Mouse (Mus musculus): Measurements from ENCODE around the gene Myrf.

Gene Myrf

DNA sequence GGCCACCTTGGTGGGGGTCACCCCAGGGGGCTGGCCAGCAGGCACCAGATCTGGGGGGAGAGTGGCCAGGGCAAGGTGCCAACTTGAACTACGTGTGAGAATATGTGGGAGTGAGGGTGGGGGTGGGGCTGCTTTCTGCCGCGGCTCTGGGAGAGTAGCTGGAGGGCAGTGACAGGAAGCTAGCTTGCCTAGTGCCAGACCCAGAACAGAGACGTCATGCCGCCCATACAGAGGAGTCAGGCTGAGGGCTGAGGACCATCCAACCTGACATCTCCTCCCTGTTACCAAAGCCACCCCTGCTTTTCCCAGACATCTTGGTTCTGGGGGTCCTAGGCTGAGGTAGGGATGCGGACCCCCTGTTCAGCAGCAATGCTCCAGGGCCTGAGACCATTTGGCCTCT is 6.6 kb upstream of the Myrf start:
- DNase-seq: no peak

DNA sequence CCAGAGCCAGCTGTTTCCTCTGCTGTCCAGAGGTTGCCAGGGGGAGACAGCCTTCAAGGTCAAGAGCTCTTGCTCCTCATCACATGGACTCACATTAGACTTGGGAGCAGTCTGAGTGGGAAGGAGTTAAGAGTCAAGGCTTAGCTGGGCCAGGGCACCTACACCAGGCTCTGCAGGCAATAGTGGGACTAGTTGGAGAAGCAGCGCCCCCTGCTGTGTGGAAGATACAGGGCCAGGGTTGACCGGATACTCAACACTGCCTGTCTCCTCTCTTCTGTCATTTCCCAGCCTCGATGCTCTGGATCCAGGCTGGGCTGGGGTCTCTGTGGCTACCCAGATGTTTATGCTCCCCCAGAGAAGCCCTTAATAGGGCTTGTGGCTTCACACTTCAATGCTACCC is 3.6 kb upstream of the Myrf start:
- peak; percentile 43 for DNase-seq

DNA sequence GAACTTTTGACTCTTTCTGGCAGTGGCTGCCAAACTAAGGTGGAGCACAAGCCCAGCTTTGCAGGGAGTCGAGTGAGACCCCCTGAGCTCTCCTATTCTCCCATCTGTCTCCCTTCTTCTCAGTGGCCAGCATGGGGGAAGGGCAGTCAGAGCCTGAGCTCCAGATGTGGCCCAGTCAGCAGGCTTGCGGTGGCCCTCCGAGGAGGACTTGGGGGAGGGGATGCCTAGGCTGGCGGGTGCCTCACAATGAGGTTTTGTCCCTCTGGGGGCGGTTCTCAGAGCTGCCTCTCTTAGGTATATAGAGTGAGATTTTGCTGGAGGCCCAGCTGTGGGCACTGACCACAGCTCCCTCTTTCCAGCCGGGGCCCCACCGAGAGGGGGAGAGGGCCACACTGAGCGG is 2.4 kb upstream of the Myrf start:
- no peak for DNase-seq

DNA sequence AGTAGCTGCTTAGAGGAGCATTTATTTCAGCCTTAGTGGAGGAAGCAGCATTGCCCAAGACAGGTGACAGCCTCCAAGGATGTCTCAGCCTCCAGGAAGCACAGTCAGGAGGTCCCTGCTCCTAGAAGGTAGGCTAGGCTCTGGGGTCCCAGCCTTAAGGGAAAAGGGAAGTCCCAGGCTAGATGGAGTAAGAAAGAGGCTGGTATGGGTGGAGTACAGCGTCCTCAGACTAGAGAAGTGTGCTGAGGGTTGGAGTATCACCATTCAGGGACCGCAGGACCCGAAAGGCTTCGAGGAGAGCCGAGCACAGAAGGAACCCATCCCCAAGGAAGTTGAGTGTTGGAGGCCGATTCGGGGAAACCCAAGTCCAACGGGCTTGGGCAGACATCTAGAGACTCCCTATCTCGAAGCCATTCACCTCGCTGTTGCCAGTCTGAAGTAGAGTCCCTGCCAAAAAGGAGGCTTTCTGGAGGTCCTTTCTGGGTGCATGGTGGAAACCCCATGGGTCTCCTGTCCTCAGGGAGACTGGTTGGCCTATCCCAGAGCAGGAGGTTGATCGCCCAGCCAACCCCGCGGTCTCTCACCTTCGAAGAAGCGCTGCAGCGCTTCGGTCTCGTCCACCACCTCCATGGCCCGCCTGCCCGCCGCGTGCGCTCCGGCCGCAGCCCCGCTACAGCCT is 434 bp downstream of the Myrf start:
- no peak for DNase-seq

DNA sequence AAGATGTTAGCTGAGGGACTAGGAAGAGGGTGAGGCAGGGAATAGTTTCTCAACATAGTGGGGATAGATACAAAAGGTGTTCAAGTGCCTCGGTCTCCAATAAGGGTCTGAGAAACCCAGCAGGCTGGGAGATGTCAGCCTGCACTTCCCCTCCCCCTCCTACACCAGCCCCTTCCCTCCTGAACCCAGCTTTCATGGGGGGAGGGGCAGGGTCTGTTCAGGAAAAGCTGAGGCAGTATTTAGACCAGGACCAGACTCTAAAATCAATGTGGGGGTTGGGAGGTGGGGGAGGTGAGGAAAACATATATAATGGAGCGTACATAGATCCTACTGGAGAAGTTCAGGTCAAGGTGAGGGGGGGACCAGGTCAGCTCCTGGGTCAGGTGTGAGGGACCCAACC is 1.1 kb downstream of the Myrf start:
- DNase-seq: no peak

DNA sequence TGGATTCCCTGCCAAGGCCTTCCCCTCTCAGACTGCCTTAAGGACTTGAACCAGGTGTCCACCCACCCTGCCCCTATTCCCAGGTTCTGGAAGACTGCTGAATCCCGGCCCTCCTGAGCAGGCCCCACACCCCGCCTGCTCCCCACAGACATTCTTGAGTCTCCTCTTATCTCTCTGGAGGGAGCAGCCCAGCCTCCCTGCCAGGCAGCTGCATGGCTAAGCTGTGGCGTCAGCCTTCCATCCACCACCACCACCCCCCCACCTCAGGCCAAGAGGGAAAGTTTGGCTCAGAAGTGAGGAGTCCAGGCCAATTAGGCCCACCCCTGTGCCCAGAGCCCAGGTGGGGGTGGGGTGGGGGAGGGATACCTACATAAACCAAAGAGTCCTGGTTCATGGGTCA is 2.1 kb downstream of the Myrf start:
- DNase-seq: no peak

DNA sequence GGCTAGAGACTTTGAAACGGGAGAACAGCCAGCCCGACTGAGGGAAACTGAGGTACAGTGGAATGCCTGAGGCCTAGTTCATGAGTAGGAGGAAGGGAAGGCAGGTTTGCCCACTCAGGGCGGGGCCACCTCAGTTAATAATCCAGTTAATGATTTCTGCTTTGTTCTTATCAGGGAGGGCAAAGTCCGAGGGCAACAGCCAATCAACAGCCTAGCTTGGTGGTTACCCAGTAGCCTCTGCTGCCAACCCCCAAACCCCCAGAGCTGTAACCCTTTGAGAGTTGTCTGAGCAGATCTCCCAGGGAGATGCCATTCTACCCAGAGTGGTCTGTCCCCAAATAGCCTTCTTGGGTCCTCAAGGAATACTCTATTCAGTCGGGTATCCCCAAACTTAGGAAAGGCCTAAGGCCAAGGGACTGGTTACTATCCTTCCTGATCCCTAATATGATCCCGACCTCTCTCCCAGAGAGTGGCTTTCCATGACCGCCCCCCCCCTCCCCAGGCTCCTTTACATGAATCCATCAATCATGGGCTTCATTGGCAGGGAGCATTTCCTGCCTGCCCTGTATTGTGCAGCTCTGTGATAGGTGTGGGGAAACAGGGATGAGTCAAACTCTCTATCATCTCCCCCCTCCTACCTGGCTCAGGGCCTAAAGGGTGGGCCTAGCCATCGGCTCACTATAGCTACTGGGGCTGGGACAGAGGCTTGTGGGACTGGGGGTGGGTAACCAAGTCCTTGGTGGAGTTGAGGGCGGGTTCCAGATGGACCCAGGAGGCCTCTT is 4.6 kb downstream of the Myrf start:
- DNase-seq: peak; percentile 80

DNA sequence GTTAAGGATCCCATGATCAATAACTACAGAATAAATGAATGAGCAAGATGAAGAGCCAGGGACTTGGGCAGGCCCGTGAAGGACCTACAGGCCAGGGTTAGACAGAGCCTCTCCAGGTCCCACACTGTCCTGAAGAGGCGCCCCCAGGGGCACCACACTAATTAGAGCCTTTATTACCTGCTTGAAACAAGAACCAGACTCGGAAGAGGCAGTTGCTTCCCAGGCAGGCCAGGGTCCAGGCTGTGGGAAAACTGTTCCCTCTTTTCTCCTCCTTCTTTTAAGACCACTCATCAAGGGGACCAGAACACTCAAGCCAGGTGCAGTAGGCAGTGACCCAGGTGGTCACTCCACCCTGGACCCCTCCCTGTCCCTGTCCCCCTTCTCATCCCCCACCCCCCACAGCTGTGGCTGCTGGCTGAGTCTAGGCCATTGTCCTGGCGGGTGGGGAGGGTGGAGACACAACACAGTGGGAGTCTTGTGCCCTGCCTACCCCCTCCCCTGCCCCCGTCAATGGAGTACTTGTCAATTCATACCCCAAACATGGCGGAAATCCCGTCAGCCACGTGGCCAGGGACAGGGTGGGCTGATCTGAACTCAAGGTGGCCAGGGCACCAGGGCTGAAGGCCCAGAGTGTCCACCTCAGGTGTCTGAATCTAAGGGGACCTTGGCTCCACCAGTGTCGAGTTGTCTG is 8.1 kb downstream of the Myrf start:
- DNase-seq: no peak

DNA sequence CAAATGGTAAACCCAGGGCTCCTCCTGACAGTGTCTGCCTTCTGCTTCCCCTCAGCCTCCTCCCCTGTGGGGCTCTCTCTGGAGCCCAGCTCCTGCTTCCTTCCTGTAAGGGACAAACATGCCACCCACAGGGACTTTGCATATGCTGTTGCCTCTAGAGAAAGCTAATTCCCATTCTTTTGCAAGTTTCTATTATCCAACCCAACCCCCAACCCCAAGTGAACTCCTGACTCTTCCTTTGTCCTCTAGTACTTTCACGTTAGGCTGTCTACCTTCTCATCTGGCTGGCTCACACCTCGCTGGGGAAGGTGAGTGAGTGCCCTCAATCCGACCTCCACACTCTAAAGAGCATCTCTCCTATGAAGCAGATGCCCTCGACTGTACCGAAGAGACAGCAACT is 8.7 kb downstream of the Myrf start:
- no peak for DNase-seq

DNA sequence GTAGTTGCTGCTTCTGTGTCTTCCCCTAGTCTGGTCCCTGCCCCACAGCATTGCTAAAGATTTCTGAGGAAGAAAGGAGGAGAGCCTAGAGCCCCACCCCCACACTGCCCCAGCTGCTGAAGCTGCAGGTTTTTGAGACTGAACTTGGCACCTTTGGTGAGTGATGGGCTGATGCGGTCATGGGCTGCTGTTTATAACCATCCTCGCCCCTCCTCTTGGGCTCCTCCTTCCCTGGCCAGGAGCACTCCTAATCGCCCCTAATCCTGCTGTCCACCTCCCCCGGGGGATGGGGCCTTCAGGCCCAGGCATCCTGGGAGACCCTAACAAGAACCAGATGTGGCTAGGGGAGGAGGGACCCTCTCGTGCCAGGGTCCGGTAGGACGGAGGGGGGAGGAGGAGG is 9.5 kb downstream of the Myrf start:
- DNase-seq: peak; percentile 45

DNA sequence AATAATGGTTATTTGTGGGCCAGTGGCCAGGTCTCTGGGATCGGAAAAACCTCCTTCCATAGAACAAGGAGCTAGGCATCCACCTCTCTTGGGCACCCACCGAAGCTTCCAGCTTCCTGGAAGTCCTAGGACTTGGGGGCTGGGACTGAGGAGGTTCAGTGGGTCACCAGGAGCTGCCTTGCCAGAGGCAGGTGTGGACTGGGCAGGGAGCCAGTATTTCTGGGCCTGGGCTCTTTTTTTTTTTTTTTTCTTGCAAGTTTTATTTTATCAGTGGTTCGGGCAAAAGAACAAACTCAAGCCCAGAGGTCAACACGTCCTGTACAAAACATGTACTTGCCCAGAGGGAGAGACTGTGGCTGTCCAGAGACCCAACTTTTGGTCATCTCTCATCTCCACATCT is 14.8 kb downstream of the Myrf start:
- DNase-seq: peak; percentile 24

DNA sequence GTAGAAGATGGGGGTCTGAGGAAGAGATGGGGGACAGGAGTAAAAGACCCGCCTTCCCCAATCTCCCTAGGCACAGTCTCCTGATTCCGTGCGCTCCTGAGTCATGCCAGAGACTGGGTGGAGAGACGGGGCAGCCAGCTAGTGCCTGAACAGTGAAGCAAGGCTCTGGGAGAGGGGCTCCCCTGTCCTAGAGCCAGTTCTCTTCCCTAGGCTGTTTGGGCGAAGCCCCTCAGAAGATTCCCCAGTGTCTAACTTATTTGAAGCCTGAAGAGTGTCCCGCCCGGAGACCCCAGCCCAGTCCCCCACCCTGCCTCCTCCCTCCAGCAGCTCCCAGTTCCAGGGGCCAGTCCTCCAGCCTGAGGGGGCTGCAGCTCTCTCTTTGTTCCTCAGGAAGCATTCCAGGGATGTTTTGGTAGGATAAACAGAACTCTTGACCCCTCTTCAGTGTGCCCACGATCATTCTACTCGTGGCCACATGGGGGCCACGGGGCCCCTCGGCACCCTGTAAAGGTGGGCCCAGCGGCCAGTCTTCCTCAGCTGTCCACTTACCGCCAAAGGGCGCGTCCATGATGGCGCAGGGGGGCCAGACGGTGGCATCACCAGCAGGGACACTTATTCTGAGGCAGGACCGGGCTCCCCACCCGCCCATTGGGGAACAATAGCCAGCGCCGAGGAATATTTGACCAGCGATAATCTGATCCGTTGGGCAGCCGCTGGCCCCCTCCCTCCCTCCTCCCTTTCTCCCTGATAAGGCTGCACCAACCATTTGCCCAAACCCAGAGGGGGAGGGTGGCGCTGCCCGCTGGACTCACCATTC is 15.7 kb downstream of the Myrf start:
- DNase-seq: no peak

DNA sequence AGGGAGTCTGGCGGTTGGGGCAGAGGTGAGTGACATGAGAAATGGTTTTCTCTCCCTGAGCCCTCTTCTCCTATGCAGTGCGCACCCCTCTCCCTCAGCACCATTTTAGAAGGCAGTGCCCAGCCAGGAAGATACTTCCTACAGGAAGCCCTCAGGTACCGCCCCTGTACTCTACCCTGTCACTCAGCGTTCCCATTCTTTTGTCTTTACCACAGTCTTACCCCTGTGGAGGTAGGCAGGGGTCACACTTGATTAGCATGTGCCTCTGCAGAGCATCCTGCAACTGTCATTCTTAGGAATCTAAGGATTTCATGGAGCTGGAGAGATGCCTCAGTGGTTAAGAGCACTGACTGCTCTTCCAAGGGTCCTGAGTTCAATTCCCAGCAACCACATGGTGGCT is 17.0 kb downstream of the Myrf start:
- DNase-seq: no peak

DNA sequence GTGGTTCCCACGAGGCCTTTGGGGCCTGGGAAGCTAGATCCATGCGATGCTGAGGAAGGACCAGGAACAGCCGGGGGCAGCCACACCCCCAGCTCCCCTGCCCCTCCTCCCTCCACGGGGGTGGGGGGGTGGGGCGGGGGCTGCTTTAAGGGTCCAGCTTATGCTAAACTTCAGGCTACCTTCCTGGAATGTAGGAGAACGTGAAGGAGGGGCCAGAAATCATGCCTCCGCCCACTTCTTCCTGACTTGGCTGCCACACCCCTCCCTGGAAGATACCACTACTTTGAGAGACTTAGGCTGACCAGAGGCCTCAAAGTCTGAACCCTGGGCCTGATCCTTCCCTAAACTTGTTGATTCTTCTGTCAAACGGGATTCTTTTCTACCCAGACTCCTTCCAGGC is 17.9 kb downstream of the Myrf start:
- no peak for DNase-seq

DNA sequence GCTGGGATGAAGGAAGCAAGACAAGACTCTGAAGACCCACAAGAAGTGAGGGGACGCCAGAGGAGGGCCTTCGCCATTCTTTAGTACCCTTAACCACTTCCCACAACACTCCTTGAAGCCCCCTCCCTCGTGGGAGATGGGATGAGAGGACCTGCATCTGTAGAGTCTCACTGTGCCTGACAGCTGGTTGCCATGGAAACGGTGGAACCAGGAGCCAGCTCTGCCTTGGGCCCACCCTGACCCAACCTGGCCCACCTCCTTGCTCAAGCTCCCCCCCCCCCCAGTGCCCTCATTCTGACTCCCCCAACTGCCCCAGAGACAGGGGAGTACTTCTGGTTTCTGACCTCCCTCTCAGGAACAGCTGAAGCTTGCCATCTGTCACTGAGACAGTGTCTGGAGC is 19.0 kb downstream of the Myrf start:
- DNase-seq: no peak

DNA sequence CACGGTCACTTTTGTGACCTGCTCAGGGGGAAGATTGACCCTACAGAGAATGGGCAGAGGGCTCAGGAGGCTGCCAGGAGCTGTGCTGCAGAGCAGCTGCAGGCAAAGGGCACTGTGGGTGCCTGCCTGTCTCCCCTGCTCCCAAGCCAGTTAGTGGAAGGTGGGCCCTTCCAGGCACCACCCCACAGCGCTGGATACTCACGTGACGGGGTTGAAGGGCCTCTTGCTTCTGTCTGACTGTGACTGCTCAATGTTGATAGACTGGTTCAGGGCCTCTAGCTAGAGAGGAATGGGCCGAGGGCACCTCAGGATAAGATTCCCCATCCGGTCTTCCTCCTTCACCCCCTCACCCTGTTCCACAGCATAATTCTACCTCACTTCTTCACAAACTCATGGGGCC is 21.0 kb downstream of the Myrf start:
- no peak for DNase-seq

DNA sequence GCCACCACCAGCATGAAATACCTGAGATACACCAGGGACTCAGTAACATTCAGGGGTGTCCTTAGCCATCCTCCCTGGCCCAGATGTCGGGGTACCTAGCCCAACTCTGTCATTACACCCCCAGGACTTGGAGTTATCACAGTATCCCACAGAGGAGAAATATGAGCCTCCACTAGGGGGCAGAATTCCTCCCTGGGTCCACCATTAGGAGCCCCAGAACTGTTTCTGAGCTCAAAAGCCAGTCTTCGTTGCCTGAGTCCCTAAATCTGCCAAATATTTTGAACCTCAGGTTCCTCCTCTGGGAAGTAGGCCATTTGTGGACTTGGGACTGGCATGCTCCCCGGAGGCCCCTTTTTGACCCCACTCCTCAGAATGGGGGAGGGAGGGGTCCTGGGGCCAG is 21.4 kb downstream of the Myrf start:
- no peak for DNase-seq

DNA sequence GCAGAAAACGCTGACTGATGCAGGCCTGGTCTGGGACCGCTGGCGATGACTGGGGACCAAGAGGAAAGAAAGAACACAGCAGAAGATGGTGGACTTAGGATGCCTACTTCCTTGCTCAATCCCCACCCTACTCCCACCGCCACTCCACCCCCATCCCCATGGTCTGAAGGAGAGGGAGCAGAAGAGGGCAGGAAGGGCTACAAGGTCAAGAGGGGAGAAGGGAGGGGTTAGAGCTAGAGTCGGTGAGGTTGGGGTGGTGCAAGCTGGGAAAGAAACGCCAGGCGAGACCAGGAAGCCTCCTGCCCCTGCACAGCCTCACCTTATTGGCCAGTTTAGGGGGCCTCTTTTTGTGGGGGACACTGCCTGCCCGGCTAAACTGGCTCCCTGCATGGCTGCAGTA is 24.4 kb downstream of the Myrf start:
- no peak for DNase-seq

DNA sequence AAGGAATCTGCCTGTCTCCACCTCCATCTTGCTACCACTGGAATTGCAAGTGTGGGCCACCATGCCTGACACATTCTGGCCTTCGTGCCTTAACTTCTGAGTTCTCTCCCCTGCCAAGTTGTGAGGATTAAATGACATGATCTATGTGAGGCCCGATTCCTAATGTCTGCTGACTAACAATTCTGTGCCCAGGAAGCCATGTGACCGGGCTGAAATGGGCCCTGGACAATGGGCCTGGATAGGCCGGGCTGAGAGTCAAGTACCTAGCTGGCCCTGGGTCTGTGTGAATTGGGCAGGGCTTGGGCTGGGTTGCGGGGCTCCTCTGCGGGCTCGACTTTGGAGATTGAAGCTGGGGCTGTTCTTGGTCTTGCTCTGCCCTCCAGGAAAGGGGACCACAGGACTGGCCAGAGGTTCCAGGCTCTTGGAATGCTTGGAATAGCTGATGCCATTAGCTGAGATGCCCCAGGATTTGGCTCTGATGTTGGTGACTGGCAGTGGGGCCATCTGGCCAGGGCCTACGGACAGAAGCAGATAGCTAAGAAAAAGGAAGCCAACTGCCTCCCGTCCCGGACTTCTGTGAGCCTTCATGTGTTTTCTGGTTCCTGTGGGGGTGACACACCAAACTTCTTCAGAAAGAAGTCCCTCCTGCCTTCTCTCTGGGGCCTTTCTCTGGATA is 26.6 kb downstream of the Myrf start:
- DNase-seq: no peak

DNA sequence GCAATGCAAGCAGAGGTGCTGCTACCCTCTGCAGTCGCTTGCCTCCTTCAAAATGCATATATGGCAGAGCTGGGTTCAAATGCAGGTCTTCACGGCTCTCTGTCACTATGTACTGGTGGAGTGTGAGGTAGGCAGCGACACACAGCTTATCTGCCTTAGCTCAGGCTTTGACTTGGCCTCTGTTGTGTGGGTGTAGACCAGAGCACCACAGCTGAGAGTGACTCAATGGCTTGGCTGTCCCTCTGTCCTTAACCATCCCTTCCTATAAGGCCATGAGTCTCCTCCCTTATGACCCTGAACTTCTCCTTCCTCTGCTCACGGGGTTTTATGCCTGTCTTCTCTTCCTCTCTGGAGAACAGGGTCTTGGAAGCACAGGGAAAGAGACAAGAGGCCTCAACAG is 29.7 kb downstream of the Myrf start:
- no peak for DNase-seq

DNA sequence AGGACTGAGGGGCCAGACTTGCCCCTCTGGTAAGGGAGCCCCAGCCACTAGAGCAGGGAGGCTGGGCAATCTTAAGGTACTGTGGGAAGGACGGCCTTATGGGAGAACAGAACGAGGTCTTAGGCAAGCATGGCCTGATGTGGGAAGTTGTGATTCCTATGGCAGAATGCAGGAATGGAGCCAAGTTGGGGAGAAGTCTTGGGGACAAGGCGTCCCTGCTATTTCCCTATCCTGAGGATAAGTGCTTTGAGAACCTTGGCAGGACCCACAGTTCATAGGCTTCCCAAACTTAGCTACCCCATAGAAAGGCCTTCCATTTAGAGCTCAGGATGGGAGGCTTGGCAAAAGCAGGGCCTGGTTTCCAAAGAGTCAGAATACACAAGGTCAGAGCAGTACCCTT is 31.7 kb downstream of the Myrf start:
- no peak for DNase-seq

DNA sequence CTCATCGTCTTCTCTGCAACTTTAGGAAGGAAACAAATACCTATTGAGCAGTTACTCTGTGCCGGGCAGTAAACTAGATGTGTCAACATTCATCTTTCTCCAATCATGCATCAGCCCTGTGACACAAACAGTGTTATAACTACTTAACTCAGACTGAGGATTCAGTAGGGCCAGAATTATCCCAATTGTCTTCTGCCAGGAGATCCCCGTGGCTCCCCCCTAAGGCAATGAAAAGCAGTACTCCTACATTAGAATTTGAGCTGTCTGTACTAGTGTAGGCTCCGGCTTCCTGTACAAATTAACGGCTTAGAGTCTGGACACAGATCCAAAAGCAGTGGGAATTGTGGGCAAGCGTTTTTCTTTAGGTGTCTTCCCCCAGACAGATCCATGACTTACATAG is 35.5 kb downstream of the Myrf start:
- no peak for DNase-seq

DNA sequence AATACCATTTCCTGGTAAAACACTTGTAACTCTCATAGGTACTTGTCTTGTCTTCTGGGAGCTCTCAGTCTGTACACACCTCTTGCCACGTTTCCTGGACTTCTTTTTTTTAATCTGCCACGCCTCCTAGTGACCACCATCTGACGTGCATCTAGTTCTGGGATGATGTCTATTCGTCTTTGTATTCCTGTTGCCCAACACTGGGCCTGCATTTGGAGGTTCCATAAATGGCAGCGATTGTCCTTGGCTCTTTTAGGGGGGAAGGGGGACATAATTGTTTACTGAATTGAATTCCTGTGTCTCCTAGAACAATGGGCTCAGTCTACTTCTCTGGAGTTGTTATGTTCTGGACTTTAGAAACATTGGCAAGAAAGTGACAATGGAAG is 35.9 kb downstream of the Myrf start:
- peak; percentile 52 for DNase-seq

Measured in kidney, adult 11 months (tissue).